Mouse (Mus musculus) bone marrow, adult 2 months (tissue): ENCODE measurements around the gene Nub1.

Experiments
- CTCF ChIP-seq: fragments of 200-500 bp; IDR thresholded peaks from 2 replicates; pipeline ENCODE4 v1.5.1; 2011; ENCODE audit warnings: low read length, control low read depth; ENCODE audit not compliant: control insufficient read depth, insufficient read depth
- POLR2A ChIP-seq: fragments of 200-500 bp; IDR thresholded peaks from 2 replicates; pipeline ENCODE4 v1.6.1; 2011; ENCODE audit warnings: low read depth, mild to moderate bottlenecking, control low read depth, low read length, borderline replicate concordance; ENCODE audit not compliant: control insufficient read depth

GRCm38 (mm10) chr5:24757816-24758215 is 72.5 kb downstream of the Nub1 start, which contains the start of gene Crygn:
- TF ChIP-seq CTCF (no peak), POLR2A (no peak)
